Mouse (Mus musculus) CH12.LX (cell line): Measurements from ENCODE around the gene Adprh. TPM values are rescaled to one million over a fixed set of nuclear protein-coding genes. Genes with fewer than 3 reads are reported as not detected.
"Not testable (repeated sequence)": the region's sequence is repeated elsewhere in the genome, so short reads cannot be mapped to it uniquely, and the experiment has no call there.

Experiments
- DNase-seq: peaks from one replicate; pipeline ENCODE4 v3.0.0-alpha.2; 2013; ENCODE audit errors: extremely low read depth
- H3K27ac ChIP-seq: 2 replicates; pipeline ENCODE4 v1.5.1; 2012; ENCODE audit warnings: low read depth, mild to moderate bottlenecking, control low read depth, moderate library complexity; ENCODE audit not compliant: insufficient read depth
- H3K27me3 ChIP-seq: replicated peaks from 2 replicates; pipeline ENCODE3; 2012; ENCODE audit warnings: inconsistent platforms
- H3K36me3 ChIP-seq, 2 experiments: replicated peaks in 1 of 2; 2 replicates each; pipeline versions ENCODE3 to v1.6.1; 2012; ENCODE audit warnings: inconsistent platforms in 1 of 2, low read length in 1 of 2, mild to moderate bottlenecking in 1 of 2, mixed read lengths in 1 of 2, moderate library complexity in 1 of 2; ENCODE audit not compliant: control insufficient read depth in 1 of 2, insufficient read depth in 1 of 2
- H3K4me1 ChIP-seq, 2 experiments: 2 replicates each; pipeline ENCODE4 v1.6.1; 2012; ENCODE audit warnings: inconsistent platforms in 1 of 2, moderate library complexity in 1 of 2; ENCODE audit not compliant: insufficient read depth in 2 of 2, control insufficient read depth in 1 of 2
- H3K4me2 ChIP-seq: 2 replicates; pipeline ENCODE4 v1.6.1; 2012; ENCODE audit warnings: low read depth, mild to moderate bottlenecking, control low read depth; ENCODE audit not compliant: poor library complexity, insufficient read depth, severe bottlenecking
- H3K4me3 ChIP-seq, 3 experiments: fragments of 150-350 bp in 1 of 3; sonication (generic) in 1 of 3; replicated peaks in 1 of 3; 2 replicates each; pipeline versions ENCODE3 to v1.5.1; 2011 to 2012; ENCODE audit warnings: low read depth in 2 of 3, low read length in 2 of 3, mild to moderate bottlenecking in 2 of 3, moderate library complexity in 2 of 3, control low read depth in 1 of 3, improper control_type of control experiment in 1 of 3, inconsistent platforms in 1 of 3, mixed read lengths in 1 of 3; ENCODE audit not compliant: poor library complexity in 1 of 3
- H3K79me2 ChIP-seq: replicated peaks from 2 replicates; pipeline ENCODE4 v1.6.1; 2012; ENCODE audit warnings: mild to moderate bottlenecking, moderate library complexity; ENCODE audit not compliant: control insufficient read depth, poor library complexity, insufficient read depth, severe bottlenecking; ENCODE audit errors: extremely low read depth
- H3K9ac ChIP-seq: 2 replicates; pipeline ENCODE4 v1.6.1; 2012; ENCODE audit warnings: low read depth, mild to moderate bottlenecking, control low read depth, moderate library complexity; ENCODE audit not compliant: insufficient read depth
- H3K9me3 ChIP-seq: replicated peaks from 2 replicates; pipeline ENCODE3; 2012; ENCODE audit warnings: low read length, inconsistent platforms, mixed read lengths
- BHLHE40 ChIP-seq: IDR thresholded peaks from 2 replicates; pipeline ENCODE4 v1.6.1; 2011; ENCODE audit warnings: mild to moderate bottlenecking, low read depth, low read length, improper control_type of control experiment
- CTCF ChIP-seq, 2 experiments: IDR thresholded peaks in 1 of 2; conservative IDR thresholded peaks in 1 of 2; 2 replicates each; pipeline ENCODE4 v1.5.1; 2011 to 2012; ENCODE audit warnings: low read depth in 2 of 2, low read length in 2 of 2, improper control_type of control experiment in 1 of 2, inconsistent platforms in 1 of 2, mild to moderate bottlenecking in 1 of 2, moderate library complexity in 1 of 2
- E2F4 ChIP-seq: IDR thresholded peaks from 2 replicates; pipeline ENCODE4 v1.6.1; 2011; ENCODE audit warnings: low read depth, low read length, improper control_type of control experiment; ENCODE audit not compliant: insufficient replicate concordance
- ELF1 ChIP-seq: IDR thresholded peaks from 2 replicates; pipeline ENCODE4 v1.6.1; 2014; ENCODE audit warnings: low read depth, mild to moderate bottlenecking, inconsistent platforms, low read length, improper control_type of control experiment
- EP300 ChIP-seq: IDR thresholded peaks from 2 replicates; pipeline ENCODE4 v1.6.1; 2011; ENCODE audit warnings: low read length, improper control_type of control experiment
- ETS1 ChIP-seq: conservative IDR thresholded peaks from 2 replicates; pipeline ENCODE4 v1.6.1; 2012; ENCODE audit warnings: low read depth, mild to moderate bottlenecking, inconsistent platforms, low read length, improper control_type of control experiment, moderate library complexity
- HCFC1 ChIP-seq: IDR thresholded peaks from 2 replicates; pipeline ENCODE4 v1.6.1; 2012; ENCODE audit warnings: low read depth, mild to moderate bottlenecking, inconsistent platforms, low read length, improper control_type of control experiment
- IRF4 ChIP-seq: IDR thresholded peaks from 2 replicates; pipeline ENCODE4 v1.6.1; 2014; ENCODE audit warnings: low read depth, mild to moderate bottlenecking, inconsistent platforms, low read length, improper control_type of control experiment
- JUN ChIP-seq: IDR thresholded peaks from 2 replicates; pipeline ENCODE4 v1.6.1; 2011; ENCODE audit warnings: low read depth, mild to moderate bottlenecking, low read length, improper control_type of control experiment, moderate library complexity; ENCODE audit not compliant: insufficient read depth
- JUND ChIP-seq: conservative IDR thresholded peaks from 2 replicates; pipeline ENCODE4 v1.6.1; 2011; ENCODE audit warnings: low read depth, low read length, improper control_type of control experiment
- MAFK ChIP-seq: IDR thresholded peaks from 2 replicates; pipeline ENCODE4 v1.6.1; 2011; ENCODE audit warnings: low read length, improper control_type of control experiment; ENCODE audit not compliant: insufficient replicate concordance
- MAZ ChIP-seq: IDR thresholded peaks from 2 replicates; pipeline ENCODE4 v1.6.1; 2012; ENCODE audit warnings: low read depth, mild to moderate bottlenecking, inconsistent platforms, low read length, improper control_type of control experiment, moderate library complexity
- PAX5 ChIP-seq: IDR thresholded peaks from 2 replicates; pipeline ENCODE4 v1.6.1; 2012; ENCODE audit warnings: low read length, inconsistent platforms, mixed read lengths
- RAD21 ChIP-seq: IDR thresholded peaks from 2 replicates; pipeline ENCODE4 v1.6.1; 2011; ENCODE audit warnings: low read depth, mild to moderate bottlenecking, low read length, improper control_type of control experiment, moderate library complexity
- RCOR1 ChIP-seq: conservative IDR thresholded peaks from 2 replicates; pipeline ENCODE4 v1.6.1; 2012; ENCODE audit warnings: low read depth, mild to moderate bottlenecking, inconsistent platforms, low read length, improper control_type of control experiment
- SMC3 ChIP-seq: IDR thresholded peaks from 2 replicates; pipeline ENCODE4 v1.6.1; 2011; ENCODE audit warnings: low read depth, low read length, improper control_type of control experiment
- TBP ChIP-seq: conservative IDR thresholded peaks from 2 replicates; pipeline ENCODE4 v1.6.1; 2011; ENCODE audit warnings: low read depth, low read length, improper control_type of control experiment
- TCF12 ChIP-seq: IDR thresholded peaks from 2 replicates; pipeline ENCODE4 v1.6.1; 2014; ENCODE audit warnings: low read depth, mild to moderate bottlenecking, inconsistent platforms, low read length, improper control_type of control experiment
- UBTF ChIP-seq: IDR thresholded peaks from 2 replicates; pipeline ENCODE4 v1.6.1; 2012; ENCODE audit warnings: low read depth, mild to moderate bottlenecking, inconsistent platforms, low read length, improper control_type of control experiment, moderate library complexity
- USF1 ChIP-seq: IDR thresholded peaks from 2 replicates; pipeline ENCODE4 v1.6.1; 2014; ENCODE audit warnings: low read depth, mild to moderate bottlenecking, inconsistent platforms, low read length, improper control_type of control experiment
- ZC3H11A ChIP-seq: IDR thresholded peaks from 2 replicates; pipeline ENCODE4 v1.6.1; 2012; ENCODE audit warnings: low read depth, mild to moderate bottlenecking, inconsistent platforms, low read length, improper control_type of control experiment
- ZKSCAN1 ChIP-seq: IDR thresholded peaks from 2 replicates; pipeline ENCODE4 v1.6.1; 2012; ENCODE audit warnings: low read depth, inconsistent platforms, low read length, improper control_type of control experiment, borderline replicate concordance
- ZNF384 ChIP-seq: IDR thresholded peaks from 2 replicates; pipeline ENCODE4 v1.6.1; 2012; ENCODE audit warnings: low read depth, low read length, improper control_type of control experiment, inconsistent platforms
- dilution Hi-C: fragments of 300-500 bp; cut with MboI; formaldehyde crosslinking; loops from 2 replicates; pipeline ENCODE4 v1.14.3; 2020; ENCODE audit warnings: low sequenced_read_pairs; ENCODE audit not compliant: extremely low pct_unique_long_range_greater_than_20kb, extremely low pct_ligation_motif_present
- in situ Hi-C: fragments of 300-500 bp; cut with MboI; formaldehyde crosslinking; loops from 3 replicates; pipeline ENCODE4 v1.14.3; 2019; ENCODE audit warnings: low sequenced_read_pairs, low pct_ligation_motif_present, low pct_unique_long_range_greater_than_20kb, mixed read lengths
- polyA plus RNA-seq: library from polyadenylated mRNA; unstranded; fragments of >175 nt; gene quantifications from 2 replicates; pipeline ENCODE4 v1.2.1, GENCODE M21; 2012; ENCODE audit warnings: low read depth; ENCODE audit not compliant: insufficient read length
- total RNA-seq, 2 experiments: library from RNA; depleted of rRNA; stranded (reverse); fragments of 300-350 nt in 1 of 2; fragments of >200 nt in 1 of 2; gene quantifications; 2 replicates each; pipeline ENCODE4 v1.2.3; 2012 to 2014

The Adprh gene
- total and polyA plus RNA-seq, 3 experiments: 45.3 to 82.9 (median 67.7) TPM

DNA sequence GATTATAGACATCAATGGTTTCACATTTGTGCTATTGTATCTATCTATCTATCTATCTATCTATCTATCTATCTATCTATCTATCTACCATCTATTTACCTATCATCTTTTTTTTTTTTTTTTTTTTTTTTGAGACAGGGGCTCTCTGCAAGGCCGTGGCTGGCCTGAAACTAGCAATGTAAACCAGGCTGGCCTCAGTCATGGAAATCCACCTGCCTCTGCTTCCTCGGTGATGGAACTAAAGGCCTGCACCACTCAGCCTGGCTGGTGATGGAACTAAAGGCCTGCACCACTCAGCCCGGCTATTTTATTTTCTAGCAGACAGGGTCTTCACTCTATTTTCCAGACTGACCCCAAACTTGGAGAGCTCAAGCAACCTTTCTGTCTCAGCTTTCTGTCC is 25.8 kb upstream of the Adprh start:
- H3K4me1 ChIP-seq: peaks cover 10 to 69% of the 10 kb centered on the region in 2 experiments
- dilution Hi-C loops: no loop called here
- in situ Hi-C loops: no loop called here

DNA sequence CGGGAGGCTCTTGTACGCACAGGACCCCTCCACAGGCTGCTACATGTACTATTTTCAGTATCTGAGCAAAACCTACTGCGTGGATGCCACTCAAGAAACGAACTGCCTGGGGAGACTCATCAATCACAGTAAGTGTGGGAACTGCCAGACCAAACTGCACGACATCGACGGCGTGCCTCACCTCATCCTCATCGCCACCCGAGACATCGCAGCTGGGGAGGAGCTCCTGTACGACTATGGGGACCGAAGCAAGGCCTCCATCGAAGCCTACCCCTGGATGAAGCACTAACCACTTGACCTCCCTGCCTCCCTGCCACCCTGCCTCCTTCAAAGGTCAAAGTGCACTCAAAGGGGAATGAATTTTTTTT is 24.7 kb upstream of the Adprh start:
- H3K4me2 ChIP-seq, in situ Hi-C loops, H3K9ac ChIP-seq, dilution Hi-C loops, H3K9me3 ChIP-seq, H3K27me3 ChIP-seq, DNase-seq: not testable (repeated sequence)
- Histone ChIP-seq H3K36me3 (peaks cover 81 to 87% of the 10 kb centered on the region in 2 experiments), H3K4me1 (peaks cover 10 to 79% of the 10 kb centered on the region in 2 experiments), H3K27ac (peak overlapping the region; percentile 53; the same call in 1 of the 2 replicates), H3K79me2 (peaks cover 67% of the 10 kb centered on the region), H3K4me3 (peak overlapping the region in 1 of 3 experiments; percentile 45)

More for the DNA sequence above, 25.8 kb upstream of the Adprh start:
- no peak overlapping the region for H3K9ac ChIP-seq
- TF ChIP-seq ZNF384: peak; percentile 66
- TF ChIP-seq RAD21: no peak
- no peak for TF ChIP-seq ZKSCAN1
- no peak for TF ChIP-seq JUND
- TF ChIP-seq PAX5: no peak
- no peak overlapping the region for H3K4me2 ChIP-seq
- no peaks in the 10 kb centered on the region for H3K27me3 ChIP-seq
- no peak overlapping the region for H3K27ac ChIP-seq
- peaks cover 60% of the 10 kb centered on the region for H3K79me2 ChIP-seq
- H3K36me3 ChIP-seq: peaks cover 80 to 88% of the 10 kb centered on the region in 2 experiments
- no peak for DNase-seq
- peak overlapping the region in 1 of 3 experiments; percentile 29 for H3K4me3 ChIP-seq
- no peaks in the 10 kb centered on the region for H3K9me3 ChIP-seq

DNA sequence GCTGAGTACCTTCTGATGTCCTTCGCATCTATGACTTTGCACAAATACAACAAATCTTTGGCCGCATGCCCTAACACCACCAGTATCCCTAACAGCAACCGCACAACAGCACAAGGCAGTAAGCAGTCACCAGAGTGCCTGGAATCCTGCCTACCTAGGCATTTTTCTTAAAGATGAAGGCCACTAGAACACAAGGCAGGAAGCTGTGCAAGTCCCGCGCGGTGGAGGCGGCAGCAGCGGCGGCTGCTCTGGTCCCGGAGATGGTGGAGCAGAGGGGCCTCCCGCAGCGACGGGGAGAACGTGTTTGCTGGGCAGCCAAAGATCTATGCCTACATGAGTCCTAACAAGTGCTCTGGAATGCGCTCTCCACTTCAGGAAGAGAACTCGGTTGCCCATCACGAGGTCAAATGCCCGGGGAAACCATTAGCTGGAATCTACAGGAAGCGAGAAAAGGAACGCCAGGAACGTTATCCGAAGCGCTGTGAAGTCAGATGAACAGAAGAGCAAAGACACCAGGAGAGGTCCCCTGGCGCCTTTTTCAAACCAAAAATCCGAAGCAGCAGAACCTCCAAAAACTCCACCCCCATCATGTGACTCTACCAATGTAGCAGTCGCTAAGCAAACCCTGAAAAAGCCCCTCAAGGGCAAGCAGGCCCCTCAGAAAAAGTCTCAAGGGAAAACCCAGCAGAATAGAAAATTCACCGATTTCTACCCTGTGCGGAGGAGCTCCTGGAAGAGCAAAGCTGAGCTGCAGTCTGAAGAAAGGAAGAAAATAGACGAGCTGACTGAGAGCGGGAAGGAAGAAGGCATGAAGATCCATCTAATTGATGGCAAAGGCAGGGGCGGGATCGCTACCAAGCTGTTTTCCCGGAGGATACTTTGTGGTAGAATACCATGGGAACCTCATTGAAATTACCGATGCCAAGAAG is 24.1 kb upstream of the Adprh start:
- H3K9me3 ChIP-seq: no peaks in the 10 kb centered on the region
- peaks cover 13 to 85% of the 10 kb centered on the region in 2 experiments for H3K4me1 ChIP-seq
- no peak overlapping the region for H3K4me2 ChIP-seq
- H3K79me2 ChIP-seq: peaks cover 71% of the 10 kb centered on the region
- peaks cover 80 to 87% of the 10 kb centered on the region in 2 experiments for H3K36me3 ChIP-seq
- dilution Hi-C loops (no loop called here), in situ Hi-C loops (no loop called here)
- peak overlapping the region in 2 of 3 experiments; percentile 4 to 49 for H3K4me3 ChIP-seq
- no peaks in the 10 kb centered on the region for H3K27me3 ChIP-seq
- DNase-seq: peak; percentile 94
- H3K9ac ChIP-seq: no peak overlapping the region
- peak overlapping the region; percentile 61 for H3K27ac ChIP-seq
- TF ChIP-seq JUN: no peak
- TF ChIP-seq ELF1: no peak
- TF ChIP-seq EP300: peak; percentile 29; the same call in 1 of the 2 replicates
- TF ChIP-seq ETS1: peak; percentile 41
- peak; percentile 55; the same call in 1 of the 2 replicates for TF ChIP-seq TCF12
- no peak for TF ChIP-seq JUND
- TF ChIP-seq HCFC1: peak; percentile 27; the same call in 1 of the 2 replicates
- no peak for TF ChIP-seq UBTF
- peak; percentile 75 for TF ChIP-seq USF1
- TF ChIP-seq MAZ: no peak
- TF ChIP-seq TBP: no peak
- TF ChIP-seq SMC3: no peak; the same call in 1 of the 2 replicates
- no peak for TF ChIP-seq ZNF384
- TF ChIP-seq MAFK: peak; percentile 42; the same call in 1 of the 2 replicates
- TF ChIP-seq CTCF (conservative IDR thresholded peaks at IDR 0.05 in 1 of 2, IDR thresholded peaks at IDR 0.05 in 1 of 2; ENCODE audit: low read depth in 2 of 2, low read length in 2 of 2): no peak
- TF ChIP-seq RCOR1: no peak
- TF ChIP-seq ZC3H11A: no peak
- peak; percentile 48; the same call in 1 of the 2 replicates for TF ChIP-seq BHLHE40
- no peak for TF ChIP-seq IRF4
- no peak for TF ChIP-seq E2F4
